Mouse (Mus musculus) kidney, embryonic 14.5 days (tissue): ENCODE measurements around the gene Marveld1. TPM values are rescaled to one million over a fixed set of nuclear protein-coding genes. Genes with fewer than 3 reads are reported as not detected.

Experiments used
- polyA plus RNA-seq: library from polyadenylated mRNA; unstranded; fragments of >200 nt; fragmentation: Nextera tagmentation; extraction: Ambion mirVana; gene quantifications from 2 replicates; pipeline ENCODE4 v1.2.1, GENCODE M21; 2014

Marveld1 gene
- polyA plus RNA-seq, 1 experiment from 2014 or later, result 9.6 TPM

Other genes starting within 250 kb of the Marveld1 start
- 604 and 682 TPM in 2 replicates for gene Pgam1, start 235.5 kb upstream of the Marveld1 start, polyA plus RNA-seq
- 90.8 and 99.0 TPM in 2 replicates for gene Exosc1, start 214.0 kb upstream of the Marveld1 start, polyA plus RNA-seq
- 60.9 and 68.9 TPM in 2 replicates for gene Zdhhc16, start 213.9 kb upstream of the Marveld1 start, polyA plus RNA-seq
- gene Mms19, start 166.2 kb upstream of the Marveld1 start, polyA plus RNA-seq, result 33.4 and 42.3 TPM in 2 replicates
- 23.1 and 29.8 TPM in 2 replicates for gene Ubtd1, start 165.6 kb upstream of the Marveld1 start, polyA plus RNA-seq
- gene Ankrd2, start 111.4 kb upstream of the Marveld1 start, polyA plus RNA-seq, result not detected in 2 replicates
- 7.2 and 9.8 TPM in 2 replicates for gene Hoga1, start 101.8 kb upstream of the Marveld1 start, polyA plus RNA-seq
- gene 4933411K16Rik, start 95.2 kb upstream of the Marveld1 start, polyA plus RNA-seq, result 0.33 and 0.61 TPM in 2 replicates
- 27.8 and 33.6 TPM in 2 replicates for gene Morn4, start 61.0 kb upstream of the Marveld1 start, polyA plus RNA-seq
- gene Pi4k2a, start 56.9 kb upstream of the Marveld1 start, polyA plus RNA-seq, result 26.0 and 37.8 TPM in 2 replicates
- gene Avpi1, start 18.3 kb upstream of the Marveld1 start, polyA plus RNA-seq, result 21.2 and 22.9 TPM in 2 replicates
- 12.7 and 17.8 TPM in 2 replicates for gene Zfyve27, start 16.6 kb downstream of the Marveld1 start, polyA plus RNA-seq
- gene Sfrp5, start 54.9 kb downstream of the Marveld1 start, polyA plus RNA-seq, result 0.53 and 0.91 TPM in 2 replicates
- not detected in 2 replicates for gene Golga7b, start 100.2 kb downstream of the Marveld1 start, polyA plus RNA-seq